Mouse (Mus musculus) heart, postnatal 0 days (tissue): Measurements from ENCODE around the gene Cdh1.

Experiments used
- CTCF ChIP-seq: IDR thresholded peaks from 2 replicates; pipeline ENCODE4 v1.5.1; 2016; ENCODE audit warnings: antibody characterized with exemption, control low read depth, low read depth
- EP300 ChIP-seq: IDR thresholded peaks from 2 replicates; pipeline ENCODE4 v1.6.1; 2016; ENCODE audit warnings: antibody characterized with exemption, low read depth

GRCm38 (mm10) chr8:106610958-106611640, 7.9 kb downstream of the Cdh1 start:
- TF ChIP-seq EP300 = no peak
- TF ChIP-seq CTCF = no peak
